Mouse (Mus musculus) testis, postnatal 14 days (tissue): Measurements from ENCODE around the gene Itm2b.

ENCODE experiments used
- DNase-seq: peaks from one replicate; pipeline ENCODE4 v3.0.0; 2021; ENCODE audit warnings: low spot score

Itm2b gene

DNA sequence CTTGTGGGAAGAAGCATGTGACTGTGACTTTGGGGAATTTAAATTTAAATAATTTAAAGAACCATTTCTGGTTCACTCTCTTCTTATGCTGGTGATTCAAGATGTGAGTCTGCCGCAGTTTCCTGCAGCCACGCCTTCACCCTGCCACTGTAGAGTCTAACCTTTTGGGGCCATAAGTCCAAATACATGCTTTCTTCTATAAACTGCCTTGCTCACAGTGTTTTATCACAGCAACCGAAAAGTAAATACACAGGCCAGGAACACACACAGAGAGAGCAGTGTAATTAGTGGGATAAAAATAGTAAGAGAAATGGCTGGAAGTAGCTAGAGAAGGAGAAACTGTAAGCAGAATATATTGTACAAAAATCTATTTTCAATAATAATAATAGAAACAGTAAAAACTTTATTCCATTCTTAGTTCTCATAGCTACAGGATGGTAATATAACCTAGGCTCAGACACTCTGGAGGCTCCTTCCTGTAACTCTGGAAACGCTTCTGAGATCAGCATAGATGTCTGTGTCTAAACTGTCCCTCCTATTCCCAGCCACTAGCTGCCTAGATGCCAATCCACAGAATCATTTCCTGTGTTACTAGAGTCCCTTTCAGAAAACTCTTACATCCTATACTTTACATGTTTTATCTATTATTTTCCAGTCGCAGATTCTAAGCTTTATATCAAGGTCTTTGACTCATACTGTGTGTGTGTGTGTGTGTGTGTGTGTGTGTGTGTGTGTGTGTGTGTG lies 9.3 kb upstream of the Itm2b start:
- DNase-seq = no peak

DNA sequence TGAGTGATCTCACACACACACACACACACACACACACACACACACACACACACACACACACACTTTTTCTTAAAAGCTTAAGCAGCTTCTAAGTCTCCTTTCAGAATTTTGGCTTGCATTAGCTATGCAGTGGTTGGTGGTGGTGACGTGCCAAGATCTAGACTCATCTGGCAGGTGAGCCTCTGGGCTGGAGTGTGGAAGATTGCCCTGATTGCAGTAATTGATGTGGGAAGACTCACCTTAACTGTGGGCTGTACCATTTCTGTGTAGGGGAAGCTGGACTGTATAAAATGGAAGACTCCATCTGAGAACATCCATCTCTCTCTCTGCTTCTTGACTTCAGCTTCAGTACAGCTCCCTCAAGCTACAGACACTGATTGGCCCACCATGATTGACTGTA lies 6.4 kb upstream of the Itm2b start:
- DNase-seq = no peak

DNA sequence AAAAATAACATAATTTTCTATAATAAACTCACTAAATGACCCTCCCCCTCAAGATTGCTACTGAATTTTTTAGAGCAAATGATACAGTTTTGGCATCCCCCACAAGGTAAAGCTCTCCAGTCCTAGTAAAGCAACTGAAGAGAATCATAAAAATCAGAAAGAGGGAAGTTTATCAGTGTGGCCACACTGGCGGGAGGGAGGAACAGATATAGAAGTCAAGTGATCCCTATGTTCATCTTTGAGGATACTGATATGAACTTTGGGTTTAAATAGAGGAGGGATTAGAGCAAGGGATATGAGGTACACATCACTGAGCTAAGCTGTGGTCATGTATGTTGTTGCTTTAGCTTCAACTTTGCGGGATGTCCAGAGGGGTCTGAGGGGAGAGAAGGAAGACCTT lies 5.1 kb upstream of the Itm2b start:
- DNase-seq = no peak

DNA sequence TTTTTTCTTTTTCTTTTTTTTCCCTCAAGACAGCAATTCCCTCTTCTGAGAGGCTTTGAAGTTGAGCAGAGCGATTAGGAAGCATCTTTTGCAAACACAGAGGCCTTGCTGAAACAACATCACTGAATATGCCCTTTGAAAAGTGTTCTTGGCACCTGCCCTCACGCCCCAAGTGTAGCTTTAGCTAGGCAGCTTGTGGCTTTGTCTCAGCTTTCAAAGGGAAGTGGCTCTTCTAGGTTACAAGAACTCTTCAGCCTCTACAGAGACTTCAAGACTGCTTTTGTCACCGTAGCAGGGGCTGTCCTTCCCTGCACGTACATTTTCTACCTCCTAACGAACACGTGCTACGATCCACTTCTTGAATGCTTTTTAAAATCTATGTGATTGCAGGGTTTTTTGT lies 4.0 kb upstream of the Itm2b start:
- no peak for DNase-seq

DNA sequence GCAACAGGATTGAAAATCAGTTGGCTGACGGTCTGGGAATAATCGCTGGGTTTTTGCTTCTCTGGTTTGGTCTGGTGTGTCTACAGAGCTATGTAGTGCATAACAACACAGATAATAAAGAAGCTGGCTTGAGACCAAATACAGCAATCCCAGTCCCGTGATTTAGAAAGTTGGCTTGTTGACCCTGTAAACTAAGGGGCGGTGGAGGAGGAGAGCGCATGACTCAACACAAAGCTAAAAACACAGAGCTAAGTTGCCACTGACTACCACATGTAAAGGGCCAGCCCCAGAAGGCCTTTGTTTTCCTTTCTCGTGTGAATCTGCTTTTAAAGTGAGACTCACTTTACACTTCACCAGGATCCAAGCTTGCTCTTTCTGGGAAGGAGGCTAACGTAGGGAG lies 3.5 kb upstream of the Itm2b start:
- DNase-seq = no peak

DNA sequence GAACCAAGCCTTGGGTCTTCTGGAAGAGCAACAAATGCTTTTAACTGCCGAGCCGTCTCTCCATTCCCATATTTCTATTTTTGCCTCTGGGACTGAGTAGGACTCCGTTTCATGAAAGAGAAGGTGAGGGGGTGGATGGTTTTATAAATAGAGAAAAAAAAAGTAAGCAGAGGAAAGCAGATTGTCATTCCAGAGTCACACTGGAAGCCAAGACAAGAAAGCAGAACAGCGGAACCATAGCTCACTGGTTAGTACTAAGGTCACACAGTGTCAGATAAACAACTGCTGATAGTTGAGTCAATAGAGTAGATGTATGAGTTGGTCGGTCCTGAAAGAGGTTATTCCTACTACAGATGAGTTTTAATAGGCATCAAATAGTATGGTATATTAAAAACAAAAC lies 1.4 kb upstream of the Itm2b start:
- DNase-seq = no peak

DNA sequence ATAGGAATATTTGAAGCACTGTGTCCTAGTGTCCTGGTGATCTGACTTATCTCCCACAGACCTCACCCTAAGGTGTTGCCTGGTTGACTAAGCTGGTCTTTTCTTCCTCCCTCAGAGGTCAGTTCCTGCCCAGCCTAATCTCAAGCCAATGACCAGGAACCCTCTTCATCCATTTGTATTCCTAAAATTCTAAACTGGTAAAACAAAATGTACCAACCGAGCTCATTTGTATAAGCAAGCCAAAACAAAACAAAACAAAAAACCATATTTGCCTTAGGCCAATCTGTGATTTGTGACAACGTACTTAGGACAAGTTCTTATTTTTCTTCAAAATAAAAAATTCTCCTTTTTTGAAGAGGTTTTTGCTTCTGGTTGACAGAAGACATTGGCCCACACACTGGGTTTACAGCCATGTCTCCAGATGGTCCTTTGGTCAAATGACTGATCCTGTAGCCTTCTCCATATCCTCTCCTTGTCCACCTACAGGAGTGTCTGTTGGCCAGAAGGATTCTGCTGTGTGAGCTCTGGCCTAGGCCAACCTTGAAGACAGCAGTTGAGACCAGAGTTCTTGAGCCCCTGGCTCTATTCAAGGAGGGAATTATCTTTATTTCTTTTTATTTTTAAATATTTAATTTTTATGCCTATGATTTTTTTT lies 758 bp upstream of the Itm2b start:
- no peak for DNase-seq

DNA sequence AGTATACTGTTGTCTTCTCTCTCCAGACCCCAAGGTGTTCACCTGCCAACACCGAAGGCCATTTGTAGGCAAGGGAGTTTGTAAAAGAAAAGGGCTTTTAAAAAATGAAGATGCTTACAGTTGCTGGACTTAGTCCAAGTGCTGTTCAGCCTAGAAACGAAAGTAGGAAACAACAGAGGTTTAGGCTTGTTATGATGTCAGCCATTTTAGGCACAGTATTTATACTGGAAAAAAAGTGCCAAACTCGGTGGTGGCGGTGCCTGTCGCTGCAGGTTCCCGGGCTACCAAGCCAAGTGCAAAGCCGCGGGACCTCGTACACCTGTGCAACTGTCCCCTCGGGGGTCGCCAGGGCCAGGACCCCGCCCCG lies 560 bp downstream of the Itm2b start:
- no peak for DNase-seq

DNA sequence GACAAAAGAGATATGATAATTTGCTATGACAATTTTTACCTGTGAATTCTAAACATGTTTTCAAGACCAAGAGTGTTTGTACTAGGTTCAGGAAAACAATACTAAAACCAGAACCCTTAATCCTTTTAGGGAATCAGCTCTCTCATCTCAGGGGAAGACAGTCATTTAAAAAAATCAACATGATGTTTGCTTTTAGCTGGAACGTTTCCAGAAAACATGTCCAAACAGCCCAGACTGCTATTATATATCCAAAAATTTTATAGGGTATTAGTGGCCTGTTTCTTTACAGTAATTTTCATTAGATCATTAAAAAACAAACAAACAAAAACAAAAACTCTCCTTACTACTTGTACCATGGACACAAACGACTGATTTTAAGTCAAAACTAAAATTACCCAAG lies 1.3 kb downstream of the Itm2b start:
- no peak for DNase-seq

DNA sequence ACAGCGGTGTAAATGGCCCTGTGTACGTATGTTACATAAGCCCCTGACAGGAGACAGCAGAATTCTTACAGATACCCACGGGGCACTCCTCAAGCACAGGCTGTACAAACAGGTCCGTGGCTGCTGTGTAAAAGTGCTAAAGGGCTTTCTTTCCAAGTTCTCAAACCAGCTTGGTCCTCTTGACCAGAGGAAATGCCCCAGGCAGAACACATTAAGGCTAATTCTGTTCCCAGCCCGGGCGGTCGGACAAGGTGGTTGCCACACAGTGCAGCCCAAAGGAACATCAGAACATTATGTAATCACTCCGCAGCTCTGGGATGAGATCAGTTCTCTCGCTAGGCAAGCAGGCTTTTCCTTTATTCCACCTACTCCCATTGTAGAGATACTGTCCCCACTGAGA lies 2.4 kb downstream of the Itm2b start:
- peak; percentile 37 for DNase-seq

DNA sequence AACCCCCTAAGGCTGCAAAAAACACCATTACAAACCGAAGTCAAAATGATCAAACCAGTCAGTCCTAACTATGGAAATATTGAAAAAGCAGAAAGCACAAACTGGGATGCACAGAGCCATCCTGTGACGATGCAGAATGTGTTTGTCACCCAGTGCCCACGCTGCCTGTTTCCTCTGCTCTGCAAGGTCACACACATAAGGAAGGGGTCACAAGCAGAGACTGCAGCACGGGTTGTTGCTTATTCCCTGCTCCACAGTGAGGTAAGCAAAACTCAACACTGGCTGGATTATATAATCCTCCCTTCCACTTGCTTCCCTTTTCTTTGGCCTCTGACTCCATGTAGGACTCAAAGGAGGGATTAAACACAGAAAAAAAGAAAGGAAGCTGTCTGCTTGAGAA lies 3.5 kb downstream of the Itm2b start:
- DNase-seq = no peak

DNA sequence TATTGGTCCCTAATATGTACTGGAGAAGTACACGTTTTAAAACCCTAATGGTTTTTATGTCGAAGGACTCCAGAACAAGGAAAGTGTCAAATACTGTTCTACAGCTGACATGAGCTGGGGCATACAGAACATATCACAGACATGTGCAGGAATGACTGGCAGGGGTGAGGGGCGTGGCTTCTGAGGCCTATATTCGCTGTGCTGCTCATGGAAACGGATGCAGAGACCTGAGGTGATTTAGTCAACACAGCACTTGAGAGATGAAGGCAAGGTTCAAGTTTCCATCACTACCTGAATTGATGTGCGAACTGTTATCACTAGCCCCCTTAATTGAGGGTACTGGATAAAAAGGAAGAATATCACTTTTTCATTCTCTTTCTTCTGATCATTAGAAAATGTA lies 7.3 kb downstream of the Itm2b start:
- DNase-seq = no peak

DNA sequence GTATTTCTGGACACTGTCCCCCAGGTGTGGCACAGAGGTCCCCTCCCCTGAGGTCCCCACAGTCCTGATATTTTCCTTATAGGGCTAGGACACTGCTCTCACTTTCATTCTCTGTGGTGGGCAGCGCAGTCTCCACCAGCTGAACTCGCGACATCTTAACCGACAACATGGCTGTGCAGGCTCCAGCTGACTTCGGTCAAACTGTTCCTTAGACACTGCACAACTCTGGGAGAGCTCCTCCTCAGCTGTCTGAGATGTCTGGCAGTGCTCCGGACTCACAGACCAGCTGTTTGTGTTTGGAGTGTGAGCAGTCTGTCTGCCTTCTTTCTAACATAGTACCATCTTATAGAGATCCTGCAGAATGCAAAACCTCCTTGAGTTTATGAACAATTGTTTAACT lies 8.2 kb downstream of the Itm2b start:
- no peak for DNase-seq

DNA sequence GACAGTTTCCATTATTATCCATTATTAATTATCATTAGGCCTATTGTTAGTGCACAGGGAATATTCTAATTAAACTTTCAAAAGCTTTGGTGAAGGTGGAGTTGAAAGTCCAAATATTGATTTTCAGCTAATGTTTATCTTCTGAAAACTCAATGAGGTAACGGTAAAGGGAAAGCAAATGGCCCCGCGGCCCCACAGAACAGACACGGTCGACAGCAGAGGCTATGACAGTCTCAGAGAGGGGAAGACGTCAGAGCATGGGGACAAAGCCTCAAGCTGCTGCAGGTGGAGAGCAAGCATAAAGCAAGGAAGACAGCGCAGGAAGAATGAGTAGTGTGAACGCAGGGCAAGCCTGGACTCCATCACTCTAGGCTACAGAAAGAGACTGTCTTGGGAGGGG lies 9.2 kb downstream of the Itm2b start:
- DNase-seq = no peak

DNA sequence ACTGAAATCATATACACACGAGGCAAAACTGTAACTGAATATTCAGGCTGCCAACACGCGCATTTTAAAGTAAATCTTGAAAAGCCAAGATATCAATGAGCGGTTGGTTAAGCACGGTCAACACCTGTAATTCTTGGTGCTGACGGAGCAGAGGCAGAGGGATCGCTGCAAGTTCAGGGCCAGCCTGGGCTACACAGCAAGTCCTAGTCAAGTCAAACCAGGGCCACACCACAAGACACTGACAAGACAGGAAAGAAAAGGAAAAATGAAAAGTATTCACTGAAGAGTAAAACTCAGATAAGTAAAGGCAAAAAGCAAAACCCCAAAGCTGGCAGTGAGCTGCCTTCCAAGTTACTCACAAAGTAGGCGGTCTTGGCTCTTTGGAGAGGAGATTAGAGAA lies 9.6 kb downstream of the Itm2b start:
- DNase-seq = no peak

DNA sequence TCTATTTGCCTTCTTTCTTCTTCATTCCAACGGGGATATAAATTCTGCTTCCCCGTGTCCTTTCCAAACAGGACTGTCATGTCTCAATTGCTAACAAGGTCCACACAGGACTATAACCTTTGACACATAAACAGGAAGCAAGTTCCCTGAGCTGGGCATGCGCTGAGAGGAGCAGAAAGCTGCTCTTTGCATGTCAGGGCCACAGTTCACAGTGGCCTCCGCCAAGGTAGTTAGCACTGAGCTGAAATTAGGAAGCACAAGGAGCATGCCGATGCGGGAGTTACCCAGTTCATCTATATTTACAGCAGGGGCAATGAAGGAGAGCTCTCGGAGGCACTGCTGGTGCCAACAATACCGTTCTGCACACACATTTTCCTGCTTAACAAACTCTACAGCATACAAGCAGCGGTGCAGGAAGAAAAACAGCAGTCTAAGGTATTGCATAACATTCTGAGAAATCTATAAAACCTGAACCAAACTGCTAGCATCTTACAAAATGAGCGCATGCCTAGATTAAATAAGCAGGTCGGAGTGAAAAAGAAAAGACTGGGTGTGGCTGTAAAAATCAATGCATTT lies 10.7 kb downstream of the Itm2b start:
- no peak for DNase-seq

DNA sequence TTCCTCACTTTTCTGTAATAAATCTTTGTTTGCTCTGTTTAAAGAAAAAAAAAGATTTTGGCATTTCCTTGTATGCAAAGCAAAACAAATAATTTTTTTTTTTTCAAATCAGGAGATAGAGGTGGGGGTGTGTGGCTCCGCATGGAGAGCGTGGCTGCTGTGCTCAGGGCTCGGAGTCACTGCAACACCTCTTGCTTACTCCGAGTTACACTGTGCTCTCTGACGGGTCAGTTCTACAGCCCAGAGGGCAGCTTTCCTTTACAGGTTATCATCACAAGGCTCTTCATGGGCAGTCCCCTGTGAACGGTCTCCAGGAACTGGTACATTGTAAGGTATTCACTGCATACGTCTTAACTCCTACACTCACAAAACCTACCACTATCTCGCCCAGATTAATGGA lies 11.5 kb downstream of the Itm2b start:
- no peak for DNase-seq

DNA sequence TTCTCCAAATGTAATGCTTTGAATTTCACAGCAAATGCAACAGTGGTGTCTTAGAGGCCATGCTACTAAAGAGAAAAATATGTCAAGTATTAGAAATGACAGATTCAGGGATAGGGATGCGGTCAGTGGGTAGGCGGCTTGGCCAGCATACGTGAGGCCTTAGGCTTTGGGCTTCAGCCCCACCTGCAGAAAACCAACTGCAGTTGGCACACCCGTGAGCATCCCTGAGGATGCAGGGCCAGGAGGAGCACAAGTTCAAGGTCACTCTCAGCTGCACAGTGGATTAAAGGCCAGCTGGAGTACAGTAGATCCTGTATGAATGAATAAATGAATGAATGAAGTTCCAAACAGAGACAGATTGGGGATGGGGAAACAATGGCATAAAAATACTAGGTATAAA lies 12.1 kb downstream of the Itm2b start:
- DNase-seq = no peak

DNA sequence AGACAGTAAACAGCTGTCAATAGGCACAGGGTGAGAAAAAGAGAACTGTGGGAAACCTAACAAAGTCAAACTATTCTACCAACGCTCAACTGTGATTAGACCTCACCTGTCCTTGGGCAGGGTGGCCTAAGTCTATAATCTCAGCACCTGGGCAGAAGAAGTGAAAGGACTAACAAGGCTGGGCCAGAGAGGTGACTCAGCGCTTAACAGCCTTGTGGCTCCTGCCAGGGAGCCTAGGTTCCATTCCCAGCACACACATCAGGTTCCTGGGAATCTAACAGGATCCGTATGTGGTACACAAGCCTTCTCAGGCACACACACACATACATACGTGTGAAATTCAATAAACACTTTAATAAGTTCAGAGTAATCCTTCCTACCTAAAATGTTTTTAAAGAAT lies 13.5 kb downstream of the Itm2b start:
- no peak for DNase-seq

DNA sequence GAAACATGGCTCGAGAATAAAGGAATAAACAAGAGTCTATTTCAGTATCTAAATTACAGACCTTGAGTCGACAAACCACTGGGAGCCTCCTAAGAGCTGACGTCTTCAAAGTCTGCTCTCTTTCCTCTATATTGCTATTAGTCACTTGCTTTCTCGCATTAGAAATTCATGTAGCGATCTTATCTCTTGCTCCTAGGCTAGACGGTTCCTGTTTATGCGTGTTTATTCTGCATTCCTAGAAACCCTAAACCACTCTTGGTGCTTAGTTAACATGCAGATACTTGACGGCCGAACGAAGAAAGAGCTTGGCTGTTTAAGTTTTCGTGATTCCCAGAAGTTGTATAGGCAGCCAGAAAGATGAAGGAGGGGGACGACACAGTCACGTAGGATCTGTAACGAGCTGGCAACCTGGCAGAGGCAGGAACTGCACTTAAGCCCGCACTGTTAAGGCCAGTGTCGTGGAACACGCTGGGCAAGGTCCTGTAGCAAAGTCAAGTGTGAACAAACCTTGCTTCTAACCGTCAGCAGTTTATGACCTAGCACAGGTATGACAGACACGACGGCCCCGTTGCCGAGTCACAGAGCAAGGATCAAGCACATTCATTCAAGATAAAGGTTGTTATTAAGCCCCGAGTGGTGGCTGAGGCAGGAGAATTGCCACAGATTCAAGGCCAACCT lies 14.3 kb downstream of the Itm2b start:
- no peak for DNase-seq

DNA sequence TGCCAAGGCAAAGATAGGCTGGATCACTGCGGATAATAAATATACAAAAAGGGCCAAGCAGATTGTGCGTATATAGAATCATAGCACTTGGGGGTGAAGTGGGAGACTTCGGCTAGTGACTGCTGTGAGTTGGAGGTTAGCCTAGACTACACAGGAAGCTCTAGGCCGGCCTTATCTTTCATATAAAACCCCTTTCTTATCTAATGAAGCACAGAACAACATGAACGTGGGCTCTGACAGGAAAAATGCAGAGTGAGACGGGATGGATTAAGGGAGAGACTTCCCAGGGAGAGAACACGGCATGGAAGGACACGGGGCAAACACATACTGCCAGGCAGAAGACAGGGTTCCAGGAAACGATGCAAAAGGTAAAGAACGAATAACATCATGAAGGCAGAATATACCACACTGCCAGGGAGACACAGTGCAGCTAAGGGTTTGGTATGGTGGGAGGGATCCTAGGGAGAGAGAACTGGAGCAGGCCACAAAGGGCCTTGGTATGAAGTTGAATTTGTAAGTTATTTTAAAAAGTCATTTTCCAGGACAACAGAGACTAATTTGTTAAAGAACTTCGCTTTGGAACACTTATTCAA lies 14.9 kb downstream of the Itm2b start:
- no peak for DNase-seq

DNA sequence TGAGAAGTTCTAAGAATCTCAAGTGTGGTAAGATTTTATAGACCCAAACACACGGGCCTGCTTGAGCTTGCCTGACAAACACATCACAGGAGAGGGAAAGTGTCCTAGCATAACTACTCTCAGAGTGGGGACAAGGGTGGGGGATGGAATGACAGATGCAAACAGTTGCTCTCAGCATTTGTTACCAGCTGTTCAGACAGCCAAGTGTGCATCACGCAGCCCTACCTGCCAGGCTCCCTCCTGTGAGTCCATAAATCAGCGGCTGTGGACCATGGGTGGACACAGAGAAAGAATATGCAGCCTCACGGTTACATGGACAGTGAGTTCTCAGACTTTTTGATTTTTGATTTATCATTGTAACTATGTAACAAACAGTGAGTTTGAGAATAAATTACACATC lies 15.5 kb downstream of the Itm2b start:
- DNase-seq = no peak

DNA sequence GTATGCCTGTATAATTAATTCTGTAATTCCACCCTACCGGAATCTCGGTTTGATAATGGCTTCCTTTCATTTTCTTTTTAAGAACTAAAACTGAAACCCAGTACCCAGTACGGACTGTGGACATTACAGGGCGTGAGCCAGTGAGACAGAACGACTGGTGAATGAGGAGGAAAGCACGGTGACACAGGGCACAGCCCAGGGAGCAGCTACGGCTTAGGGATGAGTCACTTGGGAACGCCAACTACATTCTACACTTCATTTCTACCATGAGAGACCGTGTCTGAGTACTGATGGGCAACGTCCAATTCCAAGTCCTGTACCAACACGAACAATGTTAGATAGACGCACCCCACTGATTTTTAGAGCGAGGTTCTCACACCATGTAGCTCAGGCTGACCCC lies 16.1 kb downstream of the Itm2b start:
- DNase-seq = no peak
